Mouse (Mus musculus): ENCODE results near the gene Serpinb13.

GRCm38 (mm10) chr1:107000424-107000823 is 19.6 kb downstream of the Serpinb13 start:
- TF ChIP-seq CTCF (IDR thresholded peaks at IDR 0.05; ENCODE audit: extremely low read depth, insufficient read depth, low read length) (no peak), POLR2A (IDR thresholded peaks at IDR 0.05; ENCODE audit: extremely low read depth, insufficient read depth, low read length) (no peak)
